Mouse (Mus musculus) megakaryocyte, embryonic 14.5 days (primary cell): Measurements from ENCODE around the gene Gpx3.

Experiments
- FLI1 ChIP-seq: IDR thresholded peaks from 2 replicates; pipeline ENCODE4 v1.6.1; 2012; ENCODE audit warnings: low read length, inconsistent platforms, mixed read lengths
- GATA1 ChIP-seq: IDR thresholded peaks from 3 replicates; pipeline ENCODE4 v1.6.1; 2012; ENCODE audit warnings: mixed read lengths, low read length, inconsistent platforms, borderline replicate concordance

DNA sequence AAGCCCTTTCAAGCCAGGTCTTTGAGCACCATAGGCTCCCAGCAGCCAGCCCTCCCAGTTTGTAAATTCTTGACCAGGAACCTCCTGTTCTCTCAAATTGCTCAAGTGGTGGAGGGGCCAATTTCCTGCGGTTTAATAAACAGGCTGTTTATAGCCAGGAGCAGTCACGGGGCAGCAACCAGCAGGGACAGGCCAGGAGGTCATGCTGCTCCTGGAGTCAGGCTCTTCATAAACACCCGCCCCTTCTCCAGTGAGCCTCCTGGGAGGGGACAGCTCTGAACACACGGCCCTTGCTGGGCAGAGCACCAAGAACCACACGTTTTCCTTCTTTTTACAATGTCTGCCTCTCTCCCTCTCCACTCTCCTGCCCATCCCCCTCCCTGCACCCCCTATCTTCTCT, 17.3 kb upstream of the Gpx3 start:
- TF ChIP-seq GATA1: no peak
- TF ChIP-seq FLI1: no peak
